Mouse (Mus musculus): ENCODE results near the gene Gabarapl2. TPM values are rescaled to one million over a fixed set of nuclear protein-coding genes. Genes with fewer than 3 reads are reported as not detected.

The Gabarapl2 gene
- polyA plus RNA-seq, 1 experiment from 2014 or later = 220 TPM

GRCm38 (mm10) chr8:111912860-111913432 is 27.6 kb upstream of the Gabarapl2 start:
- no peak overlapping the region for H3K4me2 ChIP-seq
- H3K27ac ChIP-seq = no peak overlapping the region
- H3K4me3 ChIP-seq = no peak overlapping the region
- peaks cover 36% of the 10 kb centered on the region for H3K27me3 ChIP-seq
- peak; percentile 40 for ATAC-seq (replicated peaks; ENCODE audit: insufficient number of reproducible peaks, insufficient read depth, low FRiP score, low read depth)
- 38% methylated on average over 12 of the region's 12 CpGs for WGBS
- no peak overlapping the region for H3K9ac ChIP-seq
- H3K9me3 ChIP-seq (replicated peaks) = no peaks in the 10 kb centered on the region
- no peaks in the 10 kb centered on the region for H3K36me3 ChIP-seq
- peaks cover 13% of the 10 kb centered on the region for H3K4me1 ChIP-seq (replicated peaks)

DNA sequence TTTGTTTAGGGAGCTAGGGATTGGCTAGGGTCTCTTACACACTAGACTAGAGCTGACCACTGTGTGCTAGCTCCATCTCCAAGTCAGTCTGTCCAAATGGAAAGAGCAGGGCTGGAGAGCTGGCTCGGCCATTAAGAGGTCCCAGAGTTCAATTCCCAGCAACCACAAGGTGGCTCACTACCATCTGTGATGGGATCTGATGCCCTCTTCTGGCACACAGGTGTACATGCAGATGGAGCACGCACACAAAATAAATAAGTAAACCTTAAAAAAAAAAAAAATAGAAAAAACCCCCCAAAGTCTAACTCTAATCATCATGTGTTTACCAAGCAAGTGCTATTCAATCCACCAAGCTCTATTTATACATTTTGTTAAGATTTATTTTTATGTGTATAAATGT is 20.8 kb upstream of the Gabarapl2 start:
- Histone ChIP-seq H3K27ac (no peak overlapping the region), H3K36me3 (no peaks in the 10 kb centered on the region), H3K4me3 (no peak overlapping the region), H3K4me2 (no peak overlapping the region), H3K27me3 (no peaks in the 10 kb centered on the region), H3K9me3 (replicated peaks) (no peaks in the 10 kb centered on the region), H3K9ac (no peak overlapping the region), H3K4me1 (replicated peaks) (peaks cover 3% of the 10 kb centered on the region; the same call in 1 of the 2 replicates)
- WGBS = 82% methylated on average over 2 of the region's 2 CpGs
- ATAC-seq (replicated peaks; ENCODE audit: insufficient number of reproducible peaks, insufficient read depth, low FRiP score, low read depth) = no peak

GRCm38 (mm10) chr8:111920971-111921370 is 19.5 kb upstream of the Gabarapl2 start:
- no peak overlapping the region for H3K4me3 ChIP-seq
- ATAC-seq (replicated peaks; ENCODE audit: insufficient number of reproducible peaks, insufficient read depth, low FRiP score, low read depth) = no peak

GRCm38 (mm10) chr8:111923383-111923804 is 17.1 kb upstream of the Gabarapl2 start:
- H3K4me2 ChIP-seq = peak overlapping the region; percentile 37; the same call in 1 of the 2 replicates
- H3K9ac ChIP-seq = no peak overlapping the region
- H3K4me1 ChIP-seq (replicated peaks) = peaks cover 6% of the 10 kb centered on the region; the same call in 1 of the 2 replicates
- H3K27ac ChIP-seq = no peak overlapping the region
- H3K36me3 ChIP-seq = no peaks in the 10 kb centered on the region
- H3K9me3 ChIP-seq (replicated peaks) = no peaks in the 10 kb centered on the region
- 17% methylated on average over 10 of the region's 10 CpGs for WGBS
- ATAC-seq (replicated peaks; ENCODE audit: insufficient number of reproducible peaks, insufficient read depth, low FRiP score, low read depth) = no peak
- H3K4me3 ChIP-seq = no peak overlapping the region
- no peaks in the 10 kb centered on the region for H3K27me3 ChIP-seq

More at GRCm38 (mm10) chr8:111920971-111921370, 19.5 kb upstream of the Gabarapl2 start:
- Histone ChIP-seq H3K4me1 (replicated peaks) (peaks cover 6% of the 10 kb centered on the region; the same call in 1 of the 2 replicates), H3K4me2 (no peak overlapping the region), H3K9ac (no peak overlapping the region), H3K9me3 (replicated peaks) (no peaks in the 10 kb centered on the region), H3K27ac (no peak overlapping the region), H3K27me3 (no peaks in the 10 kb centered on the region), H3K36me3 (no peaks in the 10 kb centered on the region)
- WGBS = 72% methylated on average over 4 of the region's 4 CpGs

GRCm38 (mm10) chr8:111924976-111925375 is 15.5 kb upstream of the Gabarapl2 start:
- no peaks in the 10 kb centered on the region for H3K9me3 ChIP-seq (replicated peaks)
- WGBS = 33% methylated on average over 7 of the region's 7 CpGs
- no peak overlapping the region for H3K9ac ChIP-seq
- H3K36me3 ChIP-seq = no peaks in the 10 kb centered on the region
- H3K27me3 ChIP-seq = no peaks in the 10 kb centered on the region
- H3K4me2 ChIP-seq = no peak overlapping the region
- no peak for ATAC-seq (replicated peaks; ENCODE audit: insufficient number of reproducible peaks, insufficient read depth, low FRiP score, low read depth)
- peaks cover 6% of the 10 kb centered on the region; the same call in 1 of the 2 replicates for H3K4me1 ChIP-seq (replicated peaks)
- H3K27ac ChIP-seq = no peak overlapping the region
- H3K4me3 ChIP-seq = no peak overlapping the region

GRCm38 (mm10) chr8:111929648-111930344 is 10.7 kb upstream of the Gabarapl2 start:
- no peak for ATAC-seq (replicated peaks; ENCODE audit: insufficient number of reproducible peaks, insufficient read depth, low FRiP score, low read depth)
- Histone ChIP-seq H3K36me3 (no peaks in the 10 kb centered on the region), H3K27me3 (no peaks in the 10 kb centered on the region), H3K27ac (no peak overlapping the region), H3K9ac (no peak overlapping the region), H3K9me3 (replicated peaks) (no peaks in the 10 kb centered on the region), H3K4me1 (replicated peaks) (peaks cover 15% of the 10 kb centered on the region), H3K4me3 (no peak overlapping the region), H3K4me2 (no peak overlapping the region)
- WGBS = 48% methylated on average over 8 of the region's 8 CpGs

DNA sequence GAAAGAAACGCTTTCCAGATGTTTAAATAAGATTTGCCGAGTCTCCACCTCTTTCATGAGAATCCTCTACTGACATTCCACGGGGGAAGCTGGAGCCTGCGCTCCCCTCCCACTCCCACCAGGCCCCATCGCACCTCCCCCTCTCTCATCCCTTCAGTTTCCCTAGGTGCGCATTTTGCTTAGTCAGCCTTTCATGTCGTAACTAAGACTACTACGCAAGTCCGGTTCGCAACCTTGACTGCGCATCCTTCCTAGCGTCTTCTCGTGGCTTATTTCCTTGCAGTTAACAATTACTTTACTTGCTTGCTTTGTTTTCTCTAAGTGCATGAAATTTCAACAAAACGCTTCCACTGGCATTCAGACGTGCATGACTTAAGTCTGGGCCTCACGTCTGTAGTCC is 8.8 kb upstream of the Gabarapl2 start:
- no peaks in the 10 kb centered on the region for H3K36me3 ChIP-seq
- H3K4me3 ChIP-seq = no peak overlapping the region
- ATAC-seq (replicated peaks; ENCODE audit: insufficient number of reproducible peaks, insufficient read depth, low FRiP score, low read depth) = no peak
- H3K4me2 ChIP-seq = no peak overlapping the region
- H3K9ac ChIP-seq = no peak overlapping the region
- H3K27me3 ChIP-seq = no peaks in the 10 kb centered on the region
- WGBS = 84% methylated on average over 16 of the region's 16 CpGs
- H3K27ac ChIP-seq = no peak overlapping the region
- H3K4me1 ChIP-seq (replicated peaks) = peaks cover 12% of the 10 kb centered on the region
- H3K9me3 ChIP-seq (replicated peaks) = no peaks in the 10 kb centered on the region

DNA sequence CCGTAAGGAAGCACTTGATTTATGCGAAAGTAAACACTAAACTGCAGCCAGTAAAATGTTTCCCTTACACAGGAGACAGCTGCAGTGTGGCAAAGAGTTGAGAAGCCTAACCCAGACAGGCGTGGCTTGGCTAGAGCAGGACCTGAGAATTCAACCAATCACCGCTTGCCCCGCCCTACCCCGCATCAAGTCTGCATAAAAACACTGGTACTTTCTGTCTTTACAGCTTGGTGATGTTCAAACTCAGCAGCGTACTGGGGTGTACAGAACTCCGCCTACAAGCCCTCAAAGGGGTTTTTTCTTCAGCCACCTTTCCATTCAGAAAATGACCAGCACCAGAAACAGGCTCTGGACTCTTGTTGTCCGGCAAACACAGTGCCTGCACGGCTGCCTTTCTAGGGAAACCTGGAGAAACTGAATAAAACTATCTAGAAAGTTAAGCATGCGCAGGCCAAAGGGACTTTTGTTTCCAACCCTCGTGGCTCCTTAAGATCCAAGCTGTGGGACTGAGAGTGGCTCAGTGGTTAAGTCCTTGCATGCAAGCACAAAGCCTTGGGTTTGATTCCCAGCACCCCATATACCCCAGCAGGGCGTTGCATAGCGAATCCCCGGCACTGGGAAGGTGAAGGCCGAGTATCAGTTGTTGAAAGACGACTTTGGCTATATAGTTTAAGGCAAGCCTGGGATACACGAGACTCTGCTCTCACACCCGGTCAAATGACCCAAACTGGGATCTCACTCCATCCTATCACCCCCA is 7.7 kb upstream of the Gabarapl2 start:
- Histone ChIP-seq H3K9ac (peak overlapping the region; percentile 62), H3K27me3 (no peaks in the 10 kb centered on the region), H3K4me1 (replicated peaks) (peaks cover 12% of the 10 kb centered on the region), H3K4me3 (peak overlapping the region; percentile 72), H3K4me2 (peak overlapping the region; percentile 98), H3K36me3 (no peaks in the 10 kb centered on the region), H3K27ac (peak overlapping the region; percentile 52), H3K9me3 (replicated peaks) (no peaks in the 10 kb centered on the region)
- no peak; the same call in 1 of the 2 replicates for ATAC-seq (replicated peaks; ENCODE audit: insufficient number of reproducible peaks, insufficient read depth, low FRiP score, low read depth)
- 37% methylated on average over 19 of the region's 19 CpGs for WGBS

GRCm38 (mm10) chr8:111933348-111934076 is 7.0 kb upstream of the Gabarapl2 start, which contains the start of gene Tmem231:
TSS of gene Tmem231 (minus strand) at chr8:111933881.
- Histone ChIP-seq H3K36me3 (no peaks in the 10 kb centered on the region), H3K4me3 (peak within 1 kb of the TSS; percentile 72), H3K4me2 (peak within 1 kb of the TSS; percentile 98), H3K9me3 (replicated peaks) (no peaks in the 10 kb centered on the region), H3K27me3 (no peaks in the 10 kb centered on the region), H3K4me1 (replicated peaks) (peaks cover 12% of the 10 kb centered on the region), H3K9ac (peak within 1 kb of the TSS; percentile 62), H3K27ac (peak within 1 kb of the TSS; percentile 52)
- peak; percentile 99 for ATAC-seq (replicated peaks; ENCODE audit: insufficient number of reproducible peaks, insufficient read depth, low FRiP score, low read depth)
- under 1% methylated on average over 53 of the region's 53 CpGs for WGBS

GRCm38 (mm10) chr8:111934201-111934600 is 6.3 kb upstream of the Gabarapl2 start:
- Histone ChIP-seq H3K36me3 (no peaks in the 10 kb centered on the region), H3K27me3 (no peaks in the 10 kb centered on the region), H3K4me3 (peak overlapping the region; percentile 72), H3K9ac (no peak overlapping the region), H3K4me1 (replicated peaks) (peaks cover 12% of the 10 kb centered on the region), H3K27ac (no peak overlapping the region), H3K4me2 (peak overlapping the region; percentile 98), H3K9me3 (replicated peaks) (no peaks in the 10 kb centered on the region)
- no peak for ATAC-seq (replicated peaks; ENCODE audit: insufficient number of reproducible peaks, insufficient read depth, low FRiP score, low read depth)
- WGBS = 88% methylated on average over 2 of the region's 2 CpGs

DNA sequence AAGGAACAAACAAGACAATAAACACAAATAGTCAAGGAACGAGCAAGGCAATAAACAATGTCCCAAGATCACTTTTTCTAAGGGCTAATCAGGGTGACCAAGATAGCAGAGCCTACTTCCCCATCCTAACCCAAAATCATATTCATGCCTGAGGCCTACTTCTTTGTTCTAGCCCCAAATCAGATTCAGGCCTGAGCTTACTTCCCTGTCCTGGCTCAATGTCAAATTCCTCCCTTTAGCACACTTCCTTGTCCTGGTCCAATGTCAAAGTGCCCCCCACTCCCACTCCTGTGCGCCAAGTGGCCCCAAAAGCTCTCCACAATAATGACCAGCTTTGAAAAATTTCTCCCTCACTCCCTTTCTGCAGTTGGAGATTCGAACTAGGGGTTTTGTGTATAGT is 3.3 kb upstream of the Gabarapl2 start:
- Histone ChIP-seq H3K27me3 (no peaks in the 10 kb centered on the region), H3K27ac (no peak overlapping the region), H3K9me3 (replicated peaks) (no peaks in the 10 kb centered on the region), H3K4me3 (no peak overlapping the region), H3K9ac (no peak overlapping the region), H3K36me3 (peaks cover under 1% of the 10 kb centered on the region; the same call in 1 of the 2 replicates), H3K4me2 (no peak overlapping the region), H3K4me1 (replicated peaks) (peaks cover 31% of the 10 kb centered on the region)
- no peak for ATAC-seq (replicated peaks; ENCODE audit: insufficient number of reproducible peaks, insufficient read depth, low FRiP score, low read depth)
- WGBS = 78% methylated on average over 3 of the region's 3 CpGs
